Mouse (Mus musculus) kidney, embryonic 15.5 days (tissue): ENCODE results near the gene Olfr875. TPM values are rescaled to one million over a fixed set of nuclear protein-coding genes. Genes with fewer than 3 reads are reported as not detected.

Experiments
- ATAC-seq: fragments of 200-750 bp; cut with Nextera tagmentation; replicated peaks from 2 replicates; pipeline ENCODE4 v1.8.0; 2017; ENCODE audit warnings: moderate TSS enrichment; ENCODE audit not compliant: low FRiP score
- H3K27ac ChIP-seq: fragments of 300-500 bp; sonication (generic); 2 replicates; pipeline ENCODE4 v1.5.1; 2015; ENCODE audit warnings: mild to moderate bottlenecking, inconsistent platforms
- H3K27me3 ChIP-seq: fragments of 300-500 bp; sonication (generic); 2 replicates; pipeline ENCODE4 v1.6.1; 2015; ENCODE audit warnings: inconsistent platforms
- H3K36me3 ChIP-seq: fragments of 300-500 bp; sonication (generic); 2 replicates; pipeline ENCODE4 v1.6.1; 2015; ENCODE audit warnings: inconsistent platforms
- H3K4me1 ChIP-seq: fragments of 300-500 bp; sonication (generic); 2 replicates; pipeline ENCODE4 v1.6.1; 2015; ENCODE audit warnings: inconsistent platforms
- H3K4me2 ChIP-seq: fragments of 300-500 bp; sonication (generic); 2 replicates; pipeline ENCODE4 v1.6.1; 2015; ENCODE audit warnings: moderate library complexity, mild to moderate bottlenecking, inconsistent platforms
- H3K4me3 ChIP-seq: fragments of 300-500 bp; sonication (generic); replicated peaks from 2 replicates; pipeline ENCODE4 v1.5.1; 2015; ENCODE audit warnings: mild to moderate bottlenecking, inconsistent platforms
- H3K9ac ChIP-seq: fragments of 300-500 bp; sonication (generic); 2 replicates; pipeline ENCODE4 v1.6.1; 2015; ENCODE audit warnings: mild to moderate bottlenecking, inconsistent platforms
- H3K9me3 ChIP-seq: fragments of 300-500 bp; sonication (generic); replicated peaks from 2 replicates; pipeline ENCODE4 v1.6.1; 2016; ENCODE audit warnings: inconsistent platforms
- WGBS: fragments of 180-500 bp; shearing (Covaris S2); methylation state at CpG from one replicate; pipeline ENCODE4 v1.1.7; 2015; ENCODE audit warnings: mixed read lengths; 5-methylcytosine and 5-hydroxymethylcytosine counted together
- polyA plus RNA-seq: library from polyadenylated mRNA; unstranded; fragments of >200 nt; fragmentation: Nextera tagmentation; extraction: Ambion mirVana; gene quantifications from 2 replicates; pipeline ENCODE4 v1.2.1, GENCODE M21; 2015

Olfr875 gene
- polyA plus RNA-seq, 1 experiment from 2014 or later, result not detected

DNA sequence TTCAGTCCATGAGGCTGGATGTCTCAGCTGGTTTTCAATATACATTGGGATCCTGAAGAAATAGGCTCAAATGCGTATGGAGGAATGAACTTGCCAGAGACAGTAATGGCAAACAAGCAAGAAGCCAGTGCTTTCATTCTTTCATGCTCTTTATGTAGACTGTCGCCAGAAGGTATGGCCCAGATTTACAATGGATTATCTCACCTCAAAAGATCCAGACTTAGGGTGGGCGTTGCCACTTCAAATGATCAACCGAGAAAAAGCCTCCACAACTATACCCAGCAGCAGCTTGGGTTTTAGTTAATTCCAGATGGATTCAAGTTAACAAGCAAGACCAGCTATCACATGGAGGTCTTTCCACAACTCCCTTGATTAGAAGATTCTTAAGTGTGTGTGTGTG lies 30.4 kb downstream of the Olfr875 start:
- ATAC-seq, result no peak
- 82% methylated on average over 4 of the region's 4 CpGs for WGBS

DNA sequence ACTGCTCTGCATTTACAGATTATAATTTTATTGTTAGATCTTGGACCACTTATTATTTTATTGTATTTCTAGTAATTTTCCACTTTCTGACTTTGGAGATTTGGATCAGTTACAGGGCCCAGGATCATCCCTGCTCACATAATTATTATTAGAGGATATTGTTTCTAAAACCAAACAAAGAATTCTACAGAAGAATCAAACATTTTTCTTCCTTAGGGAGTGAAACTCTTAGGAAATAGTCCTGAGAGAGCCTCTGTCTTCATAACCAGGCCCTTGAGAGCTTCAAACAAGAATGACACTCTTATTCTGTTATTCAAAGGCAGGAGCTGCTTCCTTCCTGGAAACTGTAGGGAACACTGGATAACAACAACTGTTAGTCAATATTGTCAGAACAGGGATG lies 31.1 kb downstream of the Olfr875 start, which contains the start of gene Olfr876:
Gene Olfr876 (plus strand): TSS at position 301 of the 400 bp plus-strand sequence.
- H3K4me1 ChIP-seq, result no peaks in the 10 kb centered on the region
- H3K4me3 ChIP-seq, result no peak within 1 kb of the TSS
- H3K27me3 ChIP-seq, result no peaks in the 10 kb centered on the region
- H3K36me3 ChIP-seq, result no peaks in the 10 kb centered on the region
- H3K9me3 ChIP-seq, result no peaks in the 10 kb centered on the region
- H3K9ac ChIP-seq, result no peak within 1 kb of the TSS
- ATAC-seq, result no peak
- no peak within 1 kb of the TSS for H3K27ac ChIP-seq
- no peak within 1 kb of the TSS for H3K4me2 ChIP-seq

More for the DNA sequence above, 30.4 kb downstream of the Olfr875 start:
- H3K9ac ChIP-seq, result no peak overlapping the region
- H3K4me1 ChIP-seq, result no peaks in the 10 kb centered on the region
- no peaks in the 10 kb centered on the region for H3K36me3 ChIP-seq
- no peak overlapping the region for H3K4me2 ChIP-seq
- no peaks in the 10 kb centered on the region for H3K27me3 ChIP-seq
- no peaks in the 10 kb centered on the region for H3K9me3 ChIP-seq
- no peak overlapping the region for H3K27ac ChIP-seq
- no peak overlapping the region for H3K4me3 ChIP-seq

DNA sequence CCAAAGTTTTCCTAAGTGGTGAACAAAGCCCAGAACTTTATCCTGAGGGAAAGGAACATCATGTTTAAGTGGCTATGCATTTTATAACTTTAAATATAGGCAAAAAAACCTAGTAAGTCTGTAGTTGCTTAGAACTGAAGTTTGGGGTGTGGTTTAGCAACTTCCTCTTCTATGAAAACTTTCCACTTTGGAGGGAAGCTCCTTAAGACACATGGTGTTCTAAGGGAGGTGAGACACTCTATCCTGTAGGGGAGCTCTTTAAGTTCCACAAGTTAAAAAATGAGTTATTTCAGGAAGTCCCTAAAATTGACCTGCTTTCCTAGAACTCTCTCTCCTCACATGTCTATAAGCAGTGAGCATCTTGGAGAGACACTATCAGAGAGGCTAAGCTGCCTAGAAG lies 35.6 kb downstream of the Olfr875 start:
- H3K9me3 ChIP-seq, result no peaks in the 10 kb centered on the region
- no peaks in the 10 kb centered on the region for H3K27me3 ChIP-seq

DNA sequence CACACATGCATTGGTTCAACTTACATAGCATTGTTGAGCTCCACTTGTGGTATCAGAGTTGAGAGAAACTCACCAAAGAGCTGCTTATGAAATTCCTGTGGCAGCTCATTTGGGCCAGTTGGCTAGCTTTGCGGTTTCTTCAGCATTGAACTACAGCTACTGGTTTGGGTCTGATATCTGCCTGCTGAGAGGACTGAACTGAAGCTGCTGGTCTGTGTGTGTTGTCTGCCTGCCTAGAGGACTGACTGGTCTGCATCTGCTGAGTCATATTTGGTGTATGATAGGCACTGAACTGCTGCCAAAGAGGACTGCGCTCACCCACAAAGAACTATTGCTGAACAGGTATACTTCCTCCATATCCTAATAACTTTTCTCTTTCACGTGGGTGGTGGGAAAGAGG lies 36.8 kb downstream of the Olfr875 start:
- Histone ChIP-seq H3K4me2 (no peak overlapping the region), H3K4me1 (no peaks in the 10 kb centered on the region), H3K9ac (no peak overlapping the region), H3K27ac (no peak overlapping the region), H3K9me3 (no peaks in the 10 kb centered on the region), H3K27me3 (no peaks in the 10 kb centered on the region), H3K4me3 (no peak overlapping the region), H3K36me3 (no peaks in the 10 kb centered on the region)
- ATAC-seq, result no peak
- WGBS, result 89% methylated on average over 3 of the region's 3 CpGs

More for the DNA sequence above, 35.6 kb downstream of the Olfr875 start:
- H3K27ac ChIP-seq, result no peak overlapping the region
- H3K9ac ChIP-seq, result no peak overlapping the region
- H3K4me1 ChIP-seq, result no peaks in the 10 kb centered on the region
- H3K36me3 ChIP-seq, result no peaks in the 10 kb centered on the region
- no peak for ATAC-seq
- H3K4me2 ChIP-seq, result no peak overlapping the region
- no peak overlapping the region for H3K4me3 ChIP-seq

DNA sequence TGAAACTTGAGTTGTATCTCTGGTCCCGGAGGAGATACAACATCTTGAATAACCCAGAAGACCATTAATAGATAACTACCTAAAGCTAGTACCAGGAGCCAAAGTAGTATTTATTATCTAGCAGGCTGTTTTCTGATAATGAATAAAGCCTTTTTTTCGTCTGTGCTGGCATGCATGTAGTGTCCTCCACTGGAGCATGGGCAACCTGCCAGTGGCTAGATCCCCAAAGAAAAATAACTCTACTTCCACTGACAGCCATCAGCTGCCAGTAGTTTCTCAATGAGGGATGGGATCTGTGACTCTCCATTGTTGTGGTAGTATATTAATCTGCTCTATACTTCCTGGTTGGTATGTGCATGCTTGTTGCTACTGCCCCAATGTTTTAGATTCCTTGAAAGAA lies 37.3 kb downstream of the Olfr875 start:
- Histone ChIP-seq H3K9me3 (no peaks in the 10 kb centered on the region), H3K4me1 (no peaks in the 10 kb centered on the region), H3K4me3 (no peak overlapping the region), H3K36me3 (no peaks in the 10 kb centered on the region), H3K4me2 (no peak overlapping the region), H3K27ac (no peak overlapping the region), H3K27me3 (no peaks in the 10 kb centered on the region), H3K9ac (no peak overlapping the region)
- 61% methylated on average over 2 of the region's 2 CpGs for WGBS
- no peak for ATAC-seq

DNA sequence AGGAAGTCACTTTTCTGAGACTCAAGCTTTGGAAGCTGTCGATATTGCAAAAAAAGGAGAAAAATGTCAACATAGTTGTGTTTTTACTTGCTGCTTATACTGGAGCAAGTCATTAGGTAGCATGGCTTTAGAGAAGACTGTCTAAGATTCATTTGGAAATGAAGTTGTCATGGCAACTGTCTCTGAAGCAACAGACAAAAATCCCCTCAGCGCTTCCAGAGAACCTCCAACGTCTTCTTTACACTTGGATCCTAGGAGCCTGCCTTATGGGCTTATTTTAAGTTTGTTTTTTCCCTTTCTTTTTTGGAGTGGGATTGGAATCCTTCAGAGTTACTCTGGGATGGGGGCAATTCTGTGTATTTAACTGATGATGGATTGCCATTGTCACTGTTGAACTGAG lies 43.0 kb downstream of the Olfr875 start:
- no peak overlapping the region for H3K4me2 ChIP-seq
- no peaks in the 10 kb centered on the region for H3K36me3 ChIP-seq
- no peaks in the 10 kb centered on the region for H3K4me1 ChIP-seq
- ATAC-seq, result no peak
- H3K9ac ChIP-seq, result no peak overlapping the region
- no peak overlapping the region for H3K27ac ChIP-seq
- no peak overlapping the region for H3K4me3 ChIP-seq
- H3K9me3 ChIP-seq, result no peaks in the 10 kb centered on the region
- WGBS, result 87% methylated on average over 3 of the region's 3 CpGs
- H3K27me3 ChIP-seq, result no peaks in the 10 kb centered on the region

Other genes with a start within 250 kb of the Olfr875 start
- 72.7 and 76.5 TPM in 2 replicates for gene Esam, start 243.8 kb upstream of the Olfr875 start, polyA plus RNA-seq
- gene Vsig2, start 232.6 kb upstream of the Olfr875 start, polyA plus RNA-seq, result 0.91 and 1.4 TPM in 2 replicates
- 3.4 and 4.2 TPM in 2 replicates for gene Nrgn, start 219.0 kb upstream of the Olfr875 start, polyA plus RNA-seq
- 9.5 and 9.6 TPM in 2 replicates for gene Siae, start 216.2 kb upstream of the Olfr875 start, polyA plus RNA-seq
- 6.6 and 6.7 TPM in 2 replicates for gene Spa17, start 158.1 kb upstream of the Olfr875 start, polyA plus RNA-seq
- 140 and 141 TPM in 2 replicates for gene Tbrg1, start 114.5 kb upstream of the Olfr875 start, polyA plus RNA-seq
- 5.4 TPM in 1 of 2 replicates, not detected in the other for gene Panx3, start 102.6 kb upstream of the Olfr875 start, polyA plus RNA-seq
- not detected in 2 replicates for gene Olfr160, start 55.6 kb upstream of the Olfr875 start, polyA plus RNA-seq
- gene Olfr874, start 26.8 kb upstream of the Olfr875 start, polyA plus RNA-seq, result not detected in 2 replicates
- gene Olfr876, start 31.2 kb downstream of the Olfr875 start, polyA plus RNA-seq, result not detected in 2 replicates
- not detected in 2 replicates for gene Olfr877, start 82.4 kb downstream of the Olfr875 start, polyA plus RNA-seq
- not detected in 2 replicates for gene Olfr145, start 124.9 kb downstream of the Olfr875 start, polyA plus RNA-seq
- not detected in 2 replicates for gene Olfr878, start 146.0 kb downstream of the Olfr875 start, polyA plus RNA-seq
- not detected in 2 replicates for gene Olfr881, start 220.0 kb downstream of the Olfr875 start, polyA plus RNA-seq